Mouse (Mus musculus) cerebellum, postnatal 14 days (tissue): ENCODE measurements at regions not wholly inside any gene's neighbourhood (a gene's known extent, or its start where the extent isn't known, plus 50 kb on each side); places are given as distances from the start of the nearest gene placed in this dataset.

Experiments used
- DNase-seq, 2 experiments: peaks; one replicate each; pipeline ENCODE4 v3.0.0; 2021; ENCODE audit warnings: mixed read lengths in 2 of 2

- DNase-seq = no peak
Measured at GRCm38 (mm10) chr8:107864802-107865651, 77.4 kb upstream of the Zfhx3 start.

- no peak for DNase-seq
Measured at GRCm38 (mm10) chr8:107865744-107866143, 76.7 kb upstream of the Zfhx3 start.

- no peak for DNase-seq
Measured at GRCm38 (mm10) chr8:107871718-107872117, 70.7 kb upstream of the Zfhx3 start.

DNA sequence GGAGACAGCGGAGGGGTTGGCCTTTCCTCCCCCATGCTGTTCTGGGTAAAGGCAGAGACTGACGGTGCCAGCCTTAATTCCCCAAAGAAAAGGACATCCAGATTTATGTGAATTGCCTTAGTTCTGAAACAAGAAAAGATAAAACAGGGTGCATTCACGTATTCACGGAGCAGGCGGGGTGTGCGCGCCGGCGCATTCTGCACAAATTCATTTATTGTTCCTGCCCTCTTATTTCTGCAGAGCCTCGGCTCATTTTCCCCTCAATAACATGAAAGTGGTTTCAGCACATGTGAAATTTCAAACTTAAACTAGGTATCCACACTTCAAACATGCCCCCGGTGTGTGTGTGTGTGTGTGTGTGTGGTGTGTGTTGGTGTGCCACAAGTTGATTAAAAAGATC lies 70.3 kb upstream of the Zfhx3 start:
- DNase-seq = no peak

DNA sequence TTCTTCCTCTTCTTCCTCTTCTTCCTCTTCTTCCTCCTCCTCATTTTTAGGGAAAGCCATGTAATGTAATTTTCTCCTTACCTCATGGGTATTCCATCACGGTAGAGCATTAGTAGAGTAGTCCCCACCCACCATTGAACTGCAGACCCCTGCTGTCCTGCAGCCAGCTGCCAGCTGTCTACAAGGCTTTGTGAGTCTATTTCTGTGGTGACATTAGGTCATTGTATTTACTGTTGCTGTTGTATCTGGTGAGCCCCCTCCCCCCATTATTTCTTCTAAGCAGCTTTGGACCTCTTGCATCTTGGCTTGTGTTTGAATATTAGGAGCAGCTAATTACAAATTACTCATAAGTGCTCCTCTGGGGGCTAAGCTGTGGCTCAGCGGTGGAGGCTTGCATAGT lies 66.0 kb upstream of the Zfhx3 start:
- no peak for DNase-seq

- DNase-seq = peak; percentile 73 to 84
Measured at GRCm38 (mm10) chr8:107881851-107882250, 60.6 kb upstream of the Zfhx3 start.

DNA sequence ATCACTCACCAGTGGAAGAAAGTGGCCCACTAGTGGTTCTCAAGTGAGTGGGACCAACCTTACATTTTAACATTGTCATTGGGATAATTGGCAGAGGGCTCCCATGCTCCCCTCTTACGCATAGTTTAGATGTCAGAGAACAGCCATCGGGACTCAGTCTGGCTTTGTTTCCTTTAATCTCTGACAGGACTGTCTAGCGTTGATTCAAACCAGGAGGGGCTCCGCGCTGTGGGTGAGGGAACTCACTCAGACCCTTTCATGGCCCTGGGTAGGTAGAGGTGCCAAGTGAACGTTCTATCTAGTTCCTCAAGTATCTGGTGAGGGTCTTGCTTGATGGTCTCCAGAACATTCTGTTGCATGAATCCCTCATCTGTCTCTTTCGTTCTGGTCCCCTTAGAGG lies 56.9 kb upstream of the Zfhx3 start:
- DNase-seq = no peak

GRCm38 (mm10) chr8:107885971-107886370 lies 56.5 kb upstream of the Zfhx3 start:
- peak; percentile 6 to 9 for DNase-seq

- DNase-seq = no peak
Measured at GRCm38 (mm10) chr8:107886516-107887253, 55.8 kb upstream of the Zfhx3 start.

- DNase-seq = no peak
Measured at GRCm38 (mm10) chr8:107887333-107887732, 55.1 kb upstream of the Zfhx3 start.

GRCm38 (mm10) chr8:107890922-107891321 lies 51.5 kb upstream of the Zfhx3 start:
- no peak for DNase-seq
